Mouse (Mus musculus): ENCODE measurements around the gene Sox1.

Sox1 gene

DNA sequence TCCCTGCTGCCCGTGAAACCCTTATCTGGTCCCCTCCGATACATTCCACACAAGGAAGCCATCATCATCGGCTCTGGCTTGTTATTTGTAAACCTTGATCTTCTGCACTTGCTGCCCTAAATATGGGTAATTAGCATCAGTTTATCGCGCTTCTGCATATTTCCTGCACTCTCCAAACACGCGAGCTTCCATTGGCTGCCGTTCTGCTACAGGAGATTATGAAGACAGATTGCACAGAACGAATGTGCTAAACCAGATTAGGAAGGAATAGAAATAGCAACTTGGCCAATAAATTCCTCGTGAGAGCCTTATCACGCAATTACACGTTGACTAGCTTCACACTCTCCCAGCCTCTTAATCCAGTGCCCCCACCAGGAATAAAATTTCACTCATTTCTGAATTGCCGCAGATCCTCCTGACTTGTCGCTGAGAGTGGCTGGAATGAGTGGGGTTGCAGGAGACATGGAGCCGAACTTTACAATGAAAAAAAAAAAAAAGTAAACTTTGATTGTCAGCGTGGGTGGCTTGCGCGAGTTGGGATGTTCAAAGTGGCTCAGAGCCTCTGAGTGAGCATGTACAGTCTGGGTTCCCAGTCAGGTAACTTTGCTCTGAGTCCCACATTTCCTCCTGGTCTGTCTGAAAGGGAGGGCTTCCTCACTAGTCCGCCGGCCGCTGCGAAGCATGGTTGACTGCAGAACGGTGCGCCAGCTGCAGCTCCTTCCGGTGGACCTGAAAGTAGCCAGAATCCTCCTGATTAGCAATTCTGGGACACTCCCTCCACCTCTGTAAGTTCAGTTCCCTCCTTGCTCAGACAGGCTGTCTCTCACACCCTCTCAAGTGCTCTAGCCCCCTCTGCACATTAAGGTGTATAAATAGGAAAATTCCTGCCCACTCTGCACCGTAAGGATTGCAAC lies 33.0 kb downstream of the Sox1 start:
- DNase-seq = no peak

DNA sequence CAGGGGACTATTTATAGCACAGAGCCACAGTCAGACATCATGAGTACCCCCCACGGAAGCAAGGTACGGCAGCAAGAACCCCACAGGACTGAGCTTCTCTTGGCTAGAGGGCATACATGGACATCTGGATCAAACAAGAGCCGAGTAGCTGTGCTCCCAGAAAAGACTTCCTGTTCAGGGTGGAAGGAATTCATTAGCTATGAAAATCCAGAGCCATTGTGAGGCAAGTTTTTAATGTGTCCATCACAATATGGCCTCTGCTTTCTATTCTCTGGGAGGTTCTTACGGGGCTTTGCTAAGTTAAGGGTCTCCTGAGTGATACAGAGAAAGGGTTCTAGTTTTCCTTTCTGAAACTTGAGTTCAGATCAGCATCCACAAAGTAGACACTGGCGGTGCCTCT lies 33.8 kb downstream of the Sox1 start:
- no peak for DNase-seq

DNA sequence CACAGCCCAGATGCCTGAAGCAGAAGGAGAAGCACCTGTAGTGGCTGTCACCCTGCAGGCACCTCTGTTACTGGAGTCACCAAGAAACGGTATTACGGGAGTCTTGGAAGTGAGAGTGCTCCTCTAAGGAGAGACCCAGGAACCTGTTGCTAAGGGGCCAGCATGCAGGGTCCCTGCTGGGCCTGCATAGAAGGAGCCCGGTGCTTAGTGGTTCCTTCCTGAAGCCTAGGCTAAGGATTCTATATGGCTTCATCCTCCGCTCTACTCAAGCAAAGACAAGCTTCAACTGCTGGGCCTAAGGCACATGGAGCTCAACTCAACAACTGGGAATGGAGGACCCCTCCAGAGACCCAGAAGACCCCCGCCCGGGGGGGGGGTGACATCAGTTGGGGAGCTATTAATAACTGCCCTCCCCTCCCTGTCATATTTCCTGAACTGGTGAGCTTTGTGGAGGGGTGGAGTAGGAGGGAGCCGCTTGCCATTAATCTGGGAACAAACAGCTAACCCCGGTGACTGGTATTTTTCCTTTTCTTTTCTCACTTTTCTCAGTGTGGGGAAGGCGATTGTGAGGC lies 34.6 kb downstream of the Sox1 start:
- DNase-seq = no peak

DNA sequence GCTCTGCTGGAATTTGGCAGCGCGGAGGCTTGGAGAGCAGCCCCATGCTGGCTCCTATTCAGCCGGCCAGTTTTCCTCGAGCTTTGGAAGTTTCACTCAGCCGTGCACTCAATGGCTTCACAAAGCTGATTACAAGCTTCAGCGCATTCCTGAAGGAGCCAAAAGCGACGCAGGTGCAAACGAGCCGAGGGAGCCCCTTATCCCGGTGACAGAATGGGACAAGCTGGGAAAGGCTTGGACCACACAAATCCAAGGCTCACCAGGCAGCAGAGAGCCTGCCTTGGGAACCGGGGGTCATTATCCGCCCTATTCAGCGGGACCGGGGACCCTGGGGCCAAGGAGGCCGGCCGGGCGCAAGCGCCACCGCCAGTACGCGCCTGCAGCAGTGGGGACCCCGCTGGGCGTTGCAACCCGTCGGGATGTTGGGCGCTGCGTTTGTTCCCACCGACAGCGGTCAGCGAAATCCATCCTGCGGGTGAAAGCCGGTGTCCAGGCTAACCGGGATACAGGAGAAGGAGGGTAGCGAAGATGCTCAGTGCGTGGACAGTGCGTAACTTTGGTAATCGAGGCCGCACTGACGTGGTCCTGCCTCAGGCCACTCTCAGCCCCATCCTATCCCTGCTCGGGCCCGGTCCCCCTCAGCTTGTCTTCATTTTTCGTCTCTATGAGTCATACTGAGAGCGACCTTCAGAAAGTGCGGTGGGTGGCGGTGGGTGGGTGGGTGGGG lies 35.2 kb downstream of the Sox1 start:
- peak; percentile 21 for DNase-seq

DNA sequence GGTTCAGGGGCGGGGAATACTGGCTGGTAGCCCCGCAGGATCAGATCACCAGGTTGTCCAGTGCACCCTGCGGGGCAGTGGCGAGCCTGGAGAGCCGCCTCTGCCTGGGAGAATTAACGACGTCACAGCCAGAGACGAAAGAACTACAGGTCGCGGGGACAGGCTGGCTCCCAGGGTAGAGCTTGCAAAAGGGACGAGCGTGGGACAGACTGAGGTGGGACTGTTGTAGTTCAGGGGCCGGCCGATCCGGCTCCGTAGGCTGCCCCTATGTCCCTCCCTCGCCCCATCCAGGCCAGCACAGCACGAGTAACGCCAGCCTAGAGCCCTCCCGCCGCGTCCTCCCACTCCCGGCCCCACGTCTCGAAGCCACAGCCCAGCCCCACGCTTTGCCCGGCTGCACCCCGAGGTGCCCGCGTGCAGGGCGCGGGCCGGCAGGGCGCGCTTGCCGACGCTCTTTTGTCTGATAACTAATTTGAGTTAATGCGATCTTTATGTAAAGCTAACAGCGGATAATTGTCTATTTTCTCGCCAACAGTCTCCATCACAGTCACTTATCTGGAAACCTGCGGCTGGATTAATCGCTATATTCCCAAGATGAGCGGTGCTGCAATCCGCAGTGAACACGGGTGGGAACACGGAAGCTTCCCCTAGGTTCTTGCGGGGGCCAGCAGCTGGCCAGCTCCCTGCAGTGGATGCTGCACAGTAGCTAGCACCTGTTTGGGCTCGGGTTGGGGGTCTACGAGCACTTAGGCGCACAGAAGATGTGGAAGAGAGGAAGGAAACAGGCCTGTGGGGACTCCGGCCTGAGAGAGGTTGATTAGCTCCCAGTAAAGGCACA lies 36.0 kb downstream of the Sox1 start:
- no peak for DNase-seq

DNA sequence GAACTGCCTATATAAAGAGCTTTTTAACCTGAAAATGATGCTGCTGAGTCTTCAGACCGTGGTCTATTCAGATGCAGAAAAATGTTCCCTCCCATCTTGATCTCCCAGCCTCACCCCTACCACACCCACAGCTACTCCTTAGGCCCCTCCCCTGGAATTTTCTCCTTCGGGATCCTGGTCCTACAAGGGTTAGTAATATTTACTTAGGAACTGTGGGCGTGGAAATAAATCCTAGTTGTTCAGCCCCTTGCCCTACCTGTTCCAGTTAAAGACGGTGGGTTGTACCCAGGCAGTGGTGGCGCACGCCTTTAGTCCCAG lies 36.6 kb downstream of the Sox1 start:
- no peak for DNase-seq

DNA sequence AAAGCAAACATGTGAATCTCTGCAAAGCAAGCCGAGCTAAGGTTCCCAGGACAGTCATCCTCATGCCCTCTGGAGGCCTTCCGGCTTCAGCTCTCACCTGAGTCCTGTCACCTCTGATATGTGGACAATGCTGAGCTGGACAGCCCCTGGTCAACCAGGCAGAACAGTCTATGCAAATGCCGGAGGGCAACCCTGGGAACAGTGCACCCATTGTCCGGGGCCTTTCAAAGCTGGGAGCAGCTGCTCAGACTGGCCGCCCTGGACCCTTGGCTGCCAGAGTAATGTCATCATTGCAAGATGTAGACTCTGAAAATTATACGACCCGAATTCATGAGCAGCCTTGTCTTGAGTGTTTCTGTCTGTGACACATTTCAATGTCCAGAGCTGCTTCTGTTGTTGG lies 37.5 kb downstream of the Sox1 start:
- DNase-seq = no peak

DNA sequence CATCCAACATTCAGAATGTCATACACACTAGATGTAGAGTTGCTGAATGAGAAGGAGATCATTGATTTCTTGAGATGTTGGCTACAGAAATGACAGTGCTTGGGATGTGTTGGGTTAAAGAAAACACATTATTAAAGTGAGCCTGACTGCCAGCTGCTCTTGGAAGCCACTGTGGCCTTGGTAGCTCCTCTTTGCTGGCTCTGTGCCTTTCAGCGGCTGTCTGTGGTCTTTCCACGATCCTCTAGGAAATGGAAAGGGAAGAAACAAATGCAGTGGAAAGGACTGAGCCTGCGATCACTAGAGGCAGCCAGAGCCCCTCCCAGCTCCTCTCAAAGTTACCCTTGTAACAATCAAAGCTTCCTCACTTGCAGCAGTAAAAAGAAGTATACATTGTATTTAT lies 39.7 kb downstream of the Sox1 start:
- DNase-seq = no peak

DNA sequence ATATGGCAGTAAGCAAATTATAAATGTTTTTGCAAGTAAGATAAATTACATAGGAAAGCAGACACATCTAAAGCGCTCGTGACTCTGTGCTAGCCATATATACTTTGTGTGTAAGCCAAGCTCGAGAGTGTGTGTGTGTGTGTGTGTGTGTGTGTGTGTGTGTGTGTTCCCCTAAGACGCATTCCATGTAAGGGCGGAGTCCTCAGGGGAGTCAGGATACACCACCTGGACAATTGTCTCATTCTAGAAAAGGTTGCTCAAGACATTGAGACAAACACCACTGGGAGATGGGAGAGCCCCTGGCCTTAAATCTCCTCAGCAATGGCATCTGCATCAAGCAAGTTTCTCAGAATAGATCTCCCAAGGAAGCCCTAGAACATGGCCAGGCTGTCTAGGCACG lies 42.9 kb downstream of the Sox1 start:
- no peak for DNase-seq

DNA sequence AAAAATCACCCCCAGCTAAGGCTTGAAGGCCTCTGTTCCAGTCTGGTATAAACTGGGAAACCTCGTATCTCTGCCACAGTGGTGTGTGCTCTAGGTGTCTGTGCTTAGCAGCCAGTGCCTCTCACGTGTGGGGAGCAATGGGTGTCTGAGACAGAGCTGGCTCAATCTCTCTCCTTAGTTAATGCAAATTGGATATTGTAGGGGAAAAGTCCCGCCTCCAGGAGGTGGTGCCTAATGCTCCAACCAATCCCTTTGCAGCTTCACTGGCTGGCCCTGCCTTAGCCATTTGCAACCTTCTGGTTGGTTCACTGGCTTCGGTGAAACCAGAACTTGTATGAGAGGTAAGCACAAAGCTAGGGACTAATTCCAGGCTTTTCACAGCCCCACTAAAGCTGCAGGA lies 43.9 kb downstream of the Sox1 start:
- DNase-seq = no peak

DNA sequence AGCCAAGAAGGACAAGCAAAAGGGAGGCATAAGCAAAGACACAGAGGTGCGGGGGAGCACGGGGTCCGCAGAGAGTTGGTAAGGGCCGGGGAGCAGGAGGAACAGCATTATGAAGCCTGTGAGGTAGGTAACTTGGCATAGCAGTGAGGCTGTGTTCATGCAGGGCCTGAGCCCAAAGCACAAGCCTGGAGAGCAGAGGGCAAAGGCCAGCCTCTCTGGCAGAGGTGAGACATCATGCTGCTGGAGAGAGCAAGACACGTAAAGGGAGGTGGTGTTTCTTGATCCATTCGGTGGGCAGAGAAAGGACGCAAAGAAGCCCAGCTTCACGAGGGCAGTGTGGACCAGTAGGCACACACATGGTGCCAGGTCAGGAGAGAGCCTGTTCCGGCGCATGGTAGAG lies 44.8 kb downstream of the Sox1 start:
- no peak for DNase-seq

DNA sequence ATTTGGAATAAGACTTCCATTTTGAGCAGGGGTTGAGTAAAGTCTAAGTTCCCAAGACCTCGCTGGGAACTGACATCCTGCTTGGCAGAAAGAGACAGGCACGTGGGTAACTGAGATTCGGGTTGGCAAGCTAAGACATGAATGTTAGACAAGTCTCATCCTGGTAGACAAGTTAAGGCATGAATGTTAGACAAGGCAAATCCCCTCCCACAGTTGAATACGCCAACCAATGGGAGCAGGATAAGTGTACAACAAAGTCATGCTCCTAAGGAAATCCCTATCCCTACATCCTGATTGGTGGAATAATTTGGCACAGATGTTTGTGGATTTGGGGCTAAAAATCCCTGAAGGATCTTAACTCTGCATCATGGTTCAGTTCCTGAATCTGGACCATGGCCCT lies 45.9 kb downstream of the Sox1 start:
- no peak for DNase-seq

DNA sequence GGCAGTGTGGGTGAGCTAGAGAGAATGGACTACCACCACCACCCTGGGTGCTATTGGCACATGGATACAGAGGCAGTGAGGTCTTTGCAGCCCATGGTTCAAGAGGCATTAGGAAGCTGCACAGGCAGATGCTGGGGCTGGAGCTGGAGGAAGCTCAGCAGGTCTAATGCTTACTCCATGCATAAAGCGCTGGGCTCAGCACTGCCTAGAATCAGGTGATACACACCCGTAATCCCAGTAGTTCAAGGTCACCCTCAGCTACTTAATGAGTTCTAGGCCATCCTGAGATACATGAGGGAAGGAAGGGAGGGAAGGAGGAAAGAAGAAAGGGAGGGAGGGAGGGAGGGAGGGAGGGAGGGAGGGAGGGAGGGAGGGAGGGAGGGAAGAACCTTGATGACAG lies 50.2 kb downstream of the Sox1 start:
- no peak for DNase-seq

DNA sequence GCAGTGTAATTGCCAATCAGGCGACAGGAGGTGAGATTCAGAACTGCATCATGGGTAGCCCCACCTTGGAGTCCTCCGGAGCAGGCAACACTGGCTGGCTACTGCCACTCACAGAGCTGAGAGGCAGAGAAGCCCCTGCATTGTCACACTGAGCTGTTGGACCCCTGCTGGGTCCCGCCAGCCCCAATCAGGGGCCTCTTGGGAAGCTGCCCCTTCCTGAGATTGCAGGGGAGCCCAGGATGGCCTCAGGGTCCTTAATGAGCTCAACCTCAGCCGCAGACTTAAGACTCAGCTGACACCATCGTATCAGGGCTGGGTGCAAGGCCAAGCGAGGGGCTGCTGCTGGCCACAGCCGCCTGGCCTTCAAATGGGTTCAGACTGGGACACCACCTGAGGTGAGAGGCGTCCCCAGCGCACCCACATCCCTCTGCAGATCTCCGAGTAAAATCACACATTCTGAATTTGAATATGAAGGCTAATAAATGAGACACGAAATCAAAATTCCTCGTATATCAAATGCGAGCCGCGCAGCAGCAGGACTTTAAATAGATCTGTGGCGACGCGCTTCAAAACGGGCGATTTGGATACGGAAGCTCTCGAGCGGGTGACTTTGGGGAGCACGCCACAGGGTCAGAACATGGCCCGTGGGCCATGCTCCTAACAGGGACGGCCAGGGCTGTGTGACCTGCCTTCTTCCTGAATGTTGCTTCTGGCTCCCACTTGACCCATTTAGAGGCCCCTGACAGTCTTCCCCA lies 51.0 kb downstream of the Sox1 start:
- no peak for DNase-seq

Measured in lung, postnatal 14 days (tissue).